Mouse (Mus musculus): ENCODE results near the gene Ano2. TPM values are rescaled to one million over a fixed set of nuclear protein-coding genes. Genes with fewer than 3 reads are reported as not detected.

Gene Ano2
- total RNA-seq, 2 experiments from 2014 or later, result not detected

- ATAC-seq (replicated peaks; ENCODE audit: low FRiP score, poor library complexity, severe bottlenecking), result no peak
These were observed 47.5 kb downstream of the Ano2 start for GRCm38 (mm10) chr6:125737511-125738285.

DNA sequence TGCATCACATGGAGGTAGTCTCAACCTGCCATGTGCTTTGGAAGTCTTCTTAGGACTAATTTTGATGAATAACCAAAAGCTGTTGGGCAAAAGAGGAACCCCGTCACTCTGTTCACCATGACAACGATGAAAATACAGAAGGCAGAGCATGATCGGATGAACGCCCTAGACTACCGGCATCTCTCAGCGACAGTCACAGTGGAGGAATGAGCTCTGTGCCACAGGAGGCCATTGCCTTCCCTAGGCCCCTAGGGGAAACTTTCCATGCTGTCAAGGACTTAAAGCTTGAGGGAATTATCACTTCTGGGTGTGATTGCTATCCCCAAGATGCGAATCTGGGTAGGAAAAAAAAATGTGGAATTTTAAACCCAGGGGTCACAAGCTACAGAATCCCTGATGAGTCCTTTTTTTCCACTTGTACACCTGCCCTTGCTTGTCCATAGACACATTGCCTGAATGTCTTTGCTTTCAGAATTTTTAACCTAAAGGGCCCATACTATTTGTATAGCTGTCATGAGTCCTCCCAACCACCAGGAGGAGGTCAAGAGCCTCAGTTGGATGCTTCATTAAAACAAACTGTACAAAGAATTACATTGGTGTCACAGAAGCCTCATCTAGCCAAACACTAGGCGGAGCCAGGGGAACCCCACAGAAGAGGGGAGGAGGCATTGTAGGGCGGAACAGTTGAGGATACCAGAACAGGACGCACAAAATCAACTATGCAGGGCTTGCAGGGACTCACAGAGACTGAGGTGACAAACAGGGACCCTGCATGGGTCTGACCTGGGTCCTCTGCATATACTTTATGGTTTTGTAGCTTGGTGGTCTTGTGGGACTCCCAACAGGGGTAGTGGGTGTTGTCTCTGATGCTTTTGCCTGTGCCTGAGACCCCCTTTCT is 53.2 kb downstream of the Ano2 start:
- ATAC-seq (replicated peaks; ENCODE audit: low FRiP score, poor library complexity, severe bottlenecking), result no peak

GRCm38 (mm10) chr6:125747322-125747930 is 57.2 kb downstream of the Ano2 start:
- no peak for ATAC-seq (replicated peaks; ENCODE audit: low FRiP score, poor library complexity, severe bottlenecking)

DNA sequence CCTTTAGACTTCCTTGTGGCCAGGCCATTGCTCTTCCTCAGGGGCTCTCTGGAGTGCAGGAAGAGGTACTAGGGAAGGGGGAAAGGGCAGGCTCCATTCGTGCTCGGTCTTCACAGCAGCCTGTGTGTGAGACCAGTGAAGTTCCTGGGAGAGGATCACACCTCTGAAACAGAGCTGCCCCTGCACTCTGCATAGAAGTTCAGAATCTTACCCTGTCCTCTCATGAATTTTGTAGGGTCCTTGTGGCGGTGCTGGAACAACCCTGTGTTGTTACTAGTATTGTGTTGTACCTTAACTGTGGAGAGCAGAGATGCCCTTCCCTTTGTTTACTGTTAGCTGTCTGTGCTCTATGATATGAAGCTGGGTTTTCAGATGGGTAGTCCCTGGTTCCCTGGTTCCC is 58.4 kb downstream of the Ano2 start:
- no peak for ATAC-seq (replicated peaks; ENCODE audit: low FRiP score, poor library complexity, severe bottlenecking)

- ATAC-seq (replicated peaks; ENCODE audit: low FRiP score, poor library complexity, severe bottlenecking), result no peak
These were observed 72.8 kb downstream of the Ano2 start for GRCm38 (mm10) chr6:125762851-125763519.

- no peak for ATAC-seq (replicated peaks; ENCODE audit: low FRiP score, poor library complexity, severe bottlenecking)
These were observed 83.0 kb downstream of the Ano2 start for GRCm38 (mm10) chr6:125773256-125773655.

DNA sequence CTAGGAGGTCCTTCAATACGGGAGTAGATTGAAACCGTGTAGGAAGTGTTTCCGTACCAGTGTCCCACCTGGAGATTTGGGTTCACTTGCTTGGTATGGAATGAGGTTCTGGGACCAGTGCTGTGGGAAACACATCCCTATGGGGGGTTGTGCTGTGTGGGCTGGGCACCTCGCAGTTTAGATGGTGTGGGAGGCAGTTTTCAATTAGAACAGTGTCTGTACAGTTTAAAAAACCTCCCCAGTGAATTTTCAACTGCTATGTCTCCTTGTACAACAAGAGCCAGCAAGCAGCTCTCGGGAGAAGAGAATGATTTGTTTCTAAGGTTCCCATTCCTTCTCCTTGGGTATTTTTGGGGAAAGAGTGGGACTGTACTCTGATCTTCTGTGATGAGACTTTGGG is 86.1 kb downstream of the Ano2 start:
- no peak for ATAC-seq (replicated peaks; ENCODE audit: low FRiP score, poor library complexity, severe bottlenecking)

- no peak for ATAC-seq (replicated peaks; ENCODE audit: low FRiP score, poor library complexity, severe bottlenecking)
These were observed 112.7 kb downstream of the Ano2 start for GRCm38 (mm10) chr6:125802954-125803353.

GRCm38 (mm10) chr6:125803364-125804011 is 113.3 kb downstream of the Ano2 start:
- ATAC-seq (replicated peaks; ENCODE audit: low FRiP score, poor library complexity, severe bottlenecking), result no peak

- ATAC-seq (replicated peaks; ENCODE audit: low FRiP score, poor library complexity, severe bottlenecking), result no peak
These were observed 118.9 kb downstream of the Ano2 start for GRCm38 (mm10) chr6:125808996-125809649.

DNA sequence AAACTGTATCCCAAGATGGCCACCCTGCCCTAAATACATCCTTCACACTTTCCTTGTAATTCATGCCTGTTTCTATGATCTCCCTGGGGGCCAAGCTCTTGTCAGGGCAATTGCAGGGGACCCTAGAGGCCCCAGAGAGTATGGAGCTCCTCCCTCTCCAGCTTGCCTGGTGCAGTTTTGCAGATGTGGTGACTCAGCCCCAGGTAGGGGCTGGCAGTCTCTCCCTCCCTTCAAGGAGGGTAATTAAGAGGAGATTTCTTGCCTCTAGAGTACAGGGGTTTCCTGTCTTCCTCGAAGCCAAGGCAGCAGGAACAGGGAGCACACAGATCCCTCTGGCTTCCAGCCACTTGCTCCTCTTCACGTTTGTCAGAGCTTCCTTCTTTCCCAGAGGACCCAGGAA is 121.2 kb downstream of the Ano2 start:
- no peak for ATAC-seq (replicated peaks; ENCODE audit: low FRiP score, poor library complexity, severe bottlenecking)

GRCm38 (mm10) chr6:125838121-125838520 is 147.9 kb downstream of the Ano2 start:
- no peak for ATAC-seq (replicated peaks; ENCODE audit: low FRiP score, poor library complexity, severe bottlenecking)

- no peak for ATAC-seq (replicated peaks; ENCODE audit: low FRiP score, poor library complexity, severe bottlenecking)
These were observed 151.1 kb downstream of the Ano2 start for GRCm38 (mm10) chr6:125841284-125841683.

DNA sequence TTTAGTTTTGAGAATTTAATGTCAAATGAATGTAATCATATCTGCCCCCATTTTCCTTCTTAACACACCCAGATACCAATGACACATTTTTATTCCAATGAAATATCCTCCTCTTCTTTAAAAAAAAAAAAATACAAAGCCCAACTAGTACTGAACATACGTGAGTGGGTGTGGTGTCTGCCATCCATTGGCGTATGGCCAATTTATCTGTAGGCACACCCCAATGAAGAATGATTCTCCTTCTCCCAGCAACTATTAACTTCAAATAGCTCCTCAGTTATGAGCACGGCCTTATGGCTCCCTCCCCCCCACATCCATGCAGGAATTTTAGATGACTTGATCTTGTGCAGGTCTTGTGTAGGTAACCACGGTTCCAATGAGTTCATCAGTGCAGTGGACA is 161.0 kb downstream of the Ano2 start:
- ATAC-seq (replicated peaks; ENCODE audit: low FRiP score, poor library complexity, severe bottlenecking), result no peak

DNA sequence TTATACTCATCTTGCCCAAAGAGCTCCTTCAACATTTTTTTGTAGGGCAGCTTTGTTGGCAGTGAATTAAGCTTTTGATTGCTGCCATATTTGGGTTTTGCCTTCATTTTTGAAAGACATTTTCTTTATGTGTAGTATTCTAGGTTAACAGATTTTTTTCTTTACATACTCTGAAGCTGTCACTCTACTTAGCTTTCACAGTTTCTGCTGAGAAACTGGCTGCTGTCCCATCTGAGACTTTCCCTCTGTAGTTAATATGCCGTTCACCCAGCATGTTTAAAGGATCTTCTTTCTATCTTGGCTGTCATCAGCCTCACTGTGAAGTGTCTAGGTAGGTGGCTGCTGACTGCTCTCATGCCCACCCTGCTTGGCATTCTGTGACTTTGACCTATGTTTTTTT is 168.1 kb downstream of the Ano2 start:
- no peak for ATAC-seq (replicated peaks; ENCODE audit: low FRiP score, poor library complexity, severe bottlenecking)

DNA sequence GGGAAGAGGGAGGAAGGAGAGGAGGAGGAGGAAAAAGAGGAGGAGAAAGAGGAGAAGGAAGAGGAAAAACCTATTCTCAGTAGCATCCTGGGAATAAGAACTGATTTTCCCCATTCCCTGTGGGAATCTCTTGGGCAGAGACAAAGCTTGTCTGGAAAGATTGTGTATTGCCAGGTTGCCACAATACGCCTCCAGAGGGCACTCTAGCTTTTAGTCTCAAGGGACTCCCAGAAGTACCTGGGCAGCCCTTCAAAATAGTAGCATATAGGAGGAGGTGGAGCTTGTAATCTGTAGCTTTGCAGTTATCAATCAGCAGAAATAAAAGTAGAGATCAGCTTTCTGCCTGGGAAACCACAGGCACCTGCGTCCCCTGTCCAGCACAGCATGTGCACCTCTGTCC is 178.3 kb downstream of the Ano2 start:
- no peak for ATAC-seq (replicated peaks; ENCODE audit: low FRiP score, poor library complexity, severe bottlenecking)

DNA sequence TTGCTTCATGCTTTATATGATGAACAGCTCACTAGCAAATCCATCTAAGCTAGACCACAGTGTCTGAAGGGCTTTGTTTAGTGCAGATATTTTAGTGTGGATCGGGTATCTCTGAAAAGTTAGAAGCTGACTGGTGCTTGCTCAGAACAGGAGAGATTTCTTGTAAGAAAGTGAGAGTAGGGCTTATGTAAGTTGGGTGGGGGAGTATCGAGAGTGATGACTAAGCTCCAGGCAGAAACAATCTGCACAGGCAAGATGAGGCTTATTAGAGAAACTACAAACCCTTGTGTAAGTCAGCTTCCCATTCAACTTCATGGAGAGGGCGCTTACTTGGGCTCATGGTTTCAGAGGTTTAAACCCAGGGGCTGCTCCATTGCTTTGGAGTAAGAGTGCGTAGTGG is 181.3 kb downstream of the Ano2 start:
- ATAC-seq (replicated peaks; ENCODE audit: low FRiP score, poor library complexity, severe bottlenecking), result no peak

DNA sequence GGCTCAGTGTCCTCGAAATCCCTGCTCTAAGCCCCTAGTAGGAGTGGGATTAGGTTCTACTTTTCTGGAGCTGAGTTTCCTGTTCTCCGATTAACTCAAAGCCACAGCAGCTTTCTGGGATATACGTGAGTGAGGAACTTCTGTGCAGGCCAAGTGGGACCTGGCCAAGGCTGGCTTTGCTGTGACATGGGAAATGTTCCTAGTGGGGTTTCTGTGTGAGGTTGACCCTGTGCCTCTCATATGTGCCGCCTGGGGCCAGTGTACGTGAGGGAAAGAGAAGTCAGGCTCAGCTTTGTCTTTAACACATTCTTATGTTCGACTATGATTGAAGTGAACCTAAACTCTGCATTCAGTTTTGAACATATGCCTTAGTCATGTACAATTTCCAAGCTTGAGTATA is 184.5 kb downstream of the Ano2 start:
- no peak for ATAC-seq (replicated peaks; ENCODE audit: low FRiP score, poor library complexity, severe bottlenecking)

GRCm38 (mm10) chr6:125876884-125877283 is 186.7 kb downstream of the Ano2 start:
- ATAC-seq (replicated peaks; ENCODE audit: low FRiP score, poor library complexity, severe bottlenecking), result no peak

Measured in erythroblast, adult 5-6 weeks (primary cell).